Mouse (Mus musculus): ENCODE data around the gene Erbb4. TPM values are rescaled to one million over a fixed set of nuclear protein-coding genes. Genes with fewer than 3 reads are reported as not detected.
"Not testable (repeated sequence)": the region's sequence is repeated elsewhere in the genome, so short reads cannot be mapped to it uniquely, and the experiment has no call there.

The Erbb4 gene
- polyA plus RNA-seq, 1 experiment from 2014 or later, result 0.65 TPM

- WGBS, result 74% methylated on average over 3 of the region's 3 CpGs
- no peaks in the 10 kb centered on the region for H3K9me3 ChIP-seq
- H3K4me2 ChIP-seq, result no peak overlapping the region
- no peak for ATAC-seq (ENCODE audit: insufficient number of reproducible peaks, insufficient read depth, low FRiP score, low TSS enrichment, low read depth)
- no peaks in the 10 kb centered on the region for H3K4me1 ChIP-seq (replicated peaks)
- no peak overlapping the region for H3K9ac ChIP-seq (replicated peaks)
- H3K27ac ChIP-seq, result no peak overlapping the region
- H3K4me3 ChIP-seq (replicated peaks), result no peak overlapping the region
- no peaks in the 10 kb centered on the region for H3K27me3 ChIP-seq
- no peaks in the 10 kb centered on the region for H3K36me3 ChIP-seq
These were observed 273.2 kb downstream of the Erbb4 start for GRCm38 (mm10) chr1:68834686-68835085.

- no peak overlapping the region for H3K9ac ChIP-seq (replicated peaks)
These were observed 275.8 kb downstream of the Erbb4 start for GRCm38 (mm10) chr1:68832101-68832500.

GRCm38 (mm10) chr1:68831575-68831974 is 276.3 kb downstream of the Erbb4 start:
- no peak for ATAC-seq (ENCODE audit: insufficient number of reproducible peaks, insufficient read depth, low FRiP score, low TSS enrichment, low read depth)

More at GRCm38 (mm10) chr1:68832101-68832500, 275.8 kb downstream of the Erbb4 start:
- Histone ChIP-seq H3K4me2 (no peak overlapping the region), H3K27me3 (no peaks in the 10 kb centered on the region), H3K27ac (no peak overlapping the region), H3K4me1 (replicated peaks) (no peaks in the 10 kb centered on the region), H3K36me3 (no peaks in the 10 kb centered on the region), H3K4me3 (replicated peaks) (no peak overlapping the region), H3K9me3 (no peaks in the 10 kb centered on the region)
- ATAC-seq (ENCODE audit: insufficient number of reproducible peaks, insufficient read depth, low FRiP score, low TSS enrichment, low read depth), result no peak

GRCm38 (mm10) chr1:68830501-68831239 is 277.2 kb downstream of the Erbb4 start:
- H3K27me3 ChIP-seq, result no peaks in the 10 kb centered on the region
- ATAC-seq (ENCODE audit: insufficient number of reproducible peaks, insufficient read depth, low FRiP score, low TSS enrichment, low read depth), result no peak
- H3K4me3 ChIP-seq (replicated peaks), result no peak overlapping the region
- H3K4me2 ChIP-seq, result no peak overlapping the region
- 72% methylated on average over 2 of the region's 2 CpGs for WGBS
- H3K27ac ChIP-seq, result no peak overlapping the region
- no peak overlapping the region for H3K9ac ChIP-seq (replicated peaks)
- H3K9me3 ChIP-seq, result no peaks in the 10 kb centered on the region
- no peaks in the 10 kb centered on the region for H3K36me3 ChIP-seq
- H3K4me1 ChIP-seq (replicated peaks), result no peaks in the 10 kb centered on the region

More at GRCm38 (mm10) chr1:68831575-68831974, 276.3 kb downstream of the Erbb4 start:
- Histone ChIP-seq H3K36me3 (no peaks in the 10 kb centered on the region), H3K9ac (replicated peaks) (no peak overlapping the region), H3K4me3 (replicated peaks) (no peak overlapping the region), H3K4me1 (replicated peaks) (no peaks in the 10 kb centered on the region), H3K27ac (no peak overlapping the region), H3K9me3 (no peaks in the 10 kb centered on the region), H3K4me2 (no peak overlapping the region), H3K27me3 (no peaks in the 10 kb centered on the region)
- 76% methylated on average over 1 of the region's 1 CpGs for WGBS

- Histone ChIP-seq H3K4me3 (replicated peaks) (no peak overlapping the region), H3K9me3 (no peaks in the 10 kb centered on the region), H3K36me3 (no peaks in the 10 kb centered on the region), H3K9ac (replicated peaks) (no peak overlapping the region), H3K4me2 (no peak overlapping the region), H3K27me3 (no peaks in the 10 kb centered on the region), H3K4me1 (replicated peaks) (no peaks in the 10 kb centered on the region), H3K27ac (no peak overlapping the region)
- ATAC-seq (ENCODE audit: insufficient number of reproducible peaks, insufficient read depth, low FRiP score, low TSS enrichment, low read depth), result no peak
- WGBS, result 67% methylated on average over 2 of the region's 2 CpGs
These were observed 284.7 kb downstream of the Erbb4 start for GRCm38 (mm10) chr1:68823116-68823644.

GRCm38 (mm10) chr1:68806711-68807110 is 301.1 kb downstream of the Erbb4 start:
- no peaks in the 10 kb centered on the region for H3K4me1 ChIP-seq (replicated peaks)
- H3K27ac ChIP-seq, result no peak overlapping the region
- no peaks in the 10 kb centered on the region for H3K27me3 ChIP-seq
- WGBS, result 62% methylated on average over 2 of the region's 2 CpGs
- H3K36me3 ChIP-seq, result no peaks in the 10 kb centered on the region
- no peak overlapping the region for H3K4me3 ChIP-seq (replicated peaks)
- H3K4me2 ChIP-seq, result no peak overlapping the region
- ATAC-seq (ENCODE audit: insufficient number of reproducible peaks, insufficient read depth, low FRiP score, low TSS enrichment, low read depth), result no peak
- no peaks in the 10 kb centered on the region for H3K9me3 ChIP-seq
- no peak overlapping the region for H3K9ac ChIP-seq (replicated peaks)

GRCm38 (mm10) chr1:68787409-68788015 is 320.3 kb downstream of the Erbb4 start:
- H3K4me2 ChIP-seq, result no peak overlapping the region
- no peak overlapping the region for H3K27ac ChIP-seq
- 0 out of 2 replicates have a peak, but pooled peaks cover 4% of the 10 kb centered on the region for H3K4me1 ChIP-seq (replicated peaks)
- H3K27me3 ChIP-seq, result no peaks in the 10 kb centered on the region
- 7% methylated on average over 4 of the region's 4 CpGs for WGBS
- H3K9me3 ChIP-seq, result no peaks in the 10 kb centered on the region
- no peaks in the 10 kb centered on the region for H3K36me3 ChIP-seq
- ATAC-seq (ENCODE audit: insufficient number of reproducible peaks, insufficient read depth, low FRiP score, low TSS enrichment, low read depth), result no peak
- no peak overlapping the region for H3K9ac ChIP-seq (replicated peaks)
- no peak overlapping the region for H3K4me3 ChIP-seq (replicated peaks)

- Histone ChIP-seq H3K27me3 (no peaks in the 10 kb centered on the region), H3K4me3 (replicated peaks) (no peak overlapping the region), H3K9me3 (no peaks in the 10 kb centered on the region), H3K36me3 (no peaks in the 10 kb centered on the region), H3K9ac (replicated peaks) (no peak overlapping the region), H3K27ac (no peak overlapping the region), H3K4me1 (replicated peaks) (no peaks in the 10 kb centered on the region), H3K4me2 (no peak overlapping the region; the same call in 1 of the 2 replicates)
- 21% methylated on average over 2 of the region's 2 CpGs for WGBS
- no peak for ATAC-seq (ENCODE audit: insufficient number of reproducible peaks, insufficient read depth, low FRiP score, low TSS enrichment, low read depth)
These were observed 327.2 kb downstream of the Erbb4 start for GRCm38 (mm10) chr1:68780653-68781052.

- H3K27me3 ChIP-seq, result no peaks in the 10 kb centered on the region
- WGBS, result 87% methylated on average over 1 of the region's 1 CpGs
- no peak overlapping the region for H3K4me3 ChIP-seq (replicated peaks)
- no peaks in the 10 kb centered on the region for H3K4me1 ChIP-seq (replicated peaks)
- no peaks in the 10 kb centered on the region for H3K9me3 ChIP-seq
- ATAC-seq (ENCODE audit: insufficient number of reproducible peaks, insufficient read depth, low FRiP score, low TSS enrichment, low read depth), result no peak
- H3K36me3 ChIP-seq, result no peaks in the 10 kb centered on the region
- no peak overlapping the region for H3K27ac ChIP-seq
- no peak overlapping the region for H3K4me2 ChIP-seq
- H3K9ac ChIP-seq (replicated peaks), result no peak overlapping the region
These were observed 327.8 kb downstream of the Erbb4 start for GRCm38 (mm10) chr1:68780032-68780431.

GRCm38 (mm10) chr1:68766095-68766494 is 341.8 kb downstream of the Erbb4 start:
- H3K4me2 ChIP-seq; H3K9me3 ChIP-seq; ATAC-seq (ENCODE audit: insufficient number of reproducible peaks, insufficient read depth, low FRiP score, low TSS enrichment, low read depth); H3K27me3 ChIP-seq; H3K4me3 ChIP-seq (replicated peaks); H3K27ac ChIP-seq; H3K9ac ChIP-seq (replicated peaks); H3K4me1 ChIP-seq (replicated peaks); H3K36me3 ChIP-seq: not testable (repeated sequence)

- ATAC-seq (ENCODE audit: insufficient number of reproducible peaks, insufficient read depth, low FRiP score, low TSS enrichment, low read depth), result no peak
- no peak overlapping the region for H3K4me3 ChIP-seq (replicated peaks)
- H3K27ac ChIP-seq, result no peak overlapping the region
- H3K27me3 ChIP-seq, result no peaks in the 10 kb centered on the region
- no peaks in the 10 kb centered on the region for H3K36me3 ChIP-seq
- H3K4me1 ChIP-seq (replicated peaks), result no peaks in the 10 kb centered on the region
- WGBS, result 88% methylated on average over 5 of the region's 5 CpGs
- H3K9ac ChIP-seq (replicated peaks), result no peak overlapping the region
- H3K9me3 ChIP-seq, result no peaks in the 10 kb centered on the region
- no peak overlapping the region for H3K4me2 ChIP-seq
These were observed 345.4 kb downstream of the Erbb4 start for GRCm38 (mm10) chr1:68762456-68762855.
